Mouse (Mus musculus) intestine, embryonic 16.5 days (tissue): ENCODE data around the gene Hmga1. TPM values are rescaled to one million over a fixed set of nuclear protein-coding genes. Genes with fewer than 3 reads are reported as not detected.
A peak's percentile ranks its signal among the peaks of the same experiment; 100 is the strongest.

Experiments
- ATAC-seq: fragments of 200-750 bp; cut with Nextera tagmentation; 2 replicates; pipeline ENCODE4 v1.8.0; 2017; ENCODE audit warnings: moderate TSS enrichment, moderate library complexity
- H3K27ac ChIP-seq: fragments of 300-500 bp; sonication (generic); 2 replicates; pipeline ENCODE4 v1.5.1; 2014; ENCODE audit warnings: mild to moderate bottlenecking, low read length
- H3K27me3 ChIP-seq: fragments of 300-500 bp; sonication (generic); replicated peaks from 2 replicates; pipeline ENCODE4 v1.6.1; 2014; ENCODE audit warnings: low read length, control low read depth, mixed read lengths; ENCODE audit not compliant: control insufficient read depth, insufficient read depth
- H3K36me3 ChIP-seq: fragments of 300-500 bp; sonication (generic); 2 replicates; pipeline ENCODE4 v1.6.1; 2014; ENCODE audit warnings: low read length, control low read depth; ENCODE audit not compliant: control insufficient read depth, insufficient read depth
- H3K4me1 ChIP-seq: fragments of 300-500 bp; sonication (generic); 2 replicates; pipeline ENCODE4 v1.6.1; 2014; ENCODE audit warnings: low read length, control low read depth, mixed read lengths; ENCODE audit not compliant: control insufficient read depth, insufficient read depth
- H3K4me2 ChIP-seq: fragments of 300-500 bp; sonication (generic); 2 replicates; pipeline ENCODE4 v1.6.1; 2014; ENCODE audit warnings: low read depth, low read length, control low read depth
- H3K4me3 ChIP-seq: fragments of 300-500 bp; sonication (generic); 2 replicates; pipeline ENCODE4 v1.5.1; 2014; ENCODE audit warnings: mild to moderate bottlenecking, low read length
- H3K9ac ChIP-seq: fragments of 300-500 bp; sonication (generic); 2 replicates; pipeline ENCODE4 v1.6.1; 2014; ENCODE audit warnings: low read depth, low read length
- H3K9me3 ChIP-seq: fragments of 300-500 bp; sonication (generic); 2 replicates; pipeline ENCODE4 v1.6.1; 2016; ENCODE audit warnings: low read length, control low read depth; ENCODE audit not compliant: control insufficient read depth
- WGBS: fragments of 180-500 bp; shearing (Covaris S2); extraction: QIAGEN DNeasy Blood & Tissue Kit; methylation state at CpG from one replicate; pipeline ENCODE4 v1.1.7; 2014; 5-methylcytosine and 5-hydroxymethylcytosine counted together
- polyA plus RNA-seq: library from polyadenylated mRNA; unstranded; fragments of >200 nt; fragmentation: Nextera tagmentation; extraction: Ambion mirVana; gene quantifications from 2 replicates; pipeline ENCODE4 v1.2.1, GENCODE M21; 2015

Gene Hmga1
- polyA plus RNA-seq, 1 experiment from 2014 or later = 319 TPM

DNA sequence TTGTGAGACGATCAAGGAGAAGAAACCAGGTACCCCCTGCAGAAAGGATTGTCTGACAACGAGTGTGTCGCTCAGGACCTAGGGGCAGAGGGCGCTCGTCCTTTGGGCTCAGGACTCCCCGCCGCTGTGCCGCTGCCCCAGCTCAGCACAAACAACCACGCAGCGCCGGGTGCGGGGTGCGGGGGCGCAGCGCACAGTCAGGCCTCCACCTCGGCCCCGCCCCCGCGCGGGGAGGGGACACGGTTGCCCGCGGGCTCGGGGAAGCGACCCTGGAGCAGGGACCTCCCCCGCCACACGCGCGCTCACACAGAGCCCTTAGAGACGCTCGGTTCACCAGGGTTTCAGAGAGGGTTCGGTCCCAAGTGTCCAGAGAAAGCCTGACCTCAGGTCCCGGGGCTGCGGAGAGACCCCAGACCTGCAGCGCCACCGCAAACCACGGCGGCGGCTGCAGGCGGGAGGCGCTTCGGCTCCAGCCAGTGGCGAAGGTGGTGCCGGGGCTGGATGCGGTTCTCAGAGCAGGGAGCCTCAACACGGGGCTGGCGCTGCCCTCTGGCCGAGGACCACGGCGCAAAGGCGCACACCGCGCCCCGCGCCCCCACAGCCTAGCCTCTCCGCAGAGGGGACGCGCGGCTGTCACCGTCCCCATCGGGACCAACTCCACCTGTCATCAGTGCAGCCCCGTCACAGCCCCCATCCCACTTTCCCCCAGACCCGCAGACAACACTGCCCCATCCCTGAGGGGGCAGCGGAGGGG lies 44.3 kb upstream of the Hmga1 start:
- Histone ChIP-seq H3K4me2 (peak overlapping the region; percentile 99), H3K36me3 (no peaks in the 10 kb centered on the region), H3K27ac (no peak overlapping the region), H3K27me3 (peaks cover 76% of the 10 kb centered on the region), H3K9me3 (no peaks in the 10 kb centered on the region), H3K9ac (peak overlapping the region; percentile 58), H3K4me3 (peak overlapping the region; percentile 58), H3K4me1 (peaks cover 15% of the 10 kb centered on the region)
- WGBS = 1% methylated on average over 63 of the region's 64 CpGs
- ATAC-seq = peak; percentile 34; the same call in 1 of the 2 replicates

- Histone ChIP-seq H3K4me2 (peak overlapping the region; percentile 99), H3K4me1 (peaks cover 15% of the 10 kb centered on the region), H3K9me3 (no peaks in the 10 kb centered on the region), H3K27me3 (peaks cover 72% of the 10 kb centered on the region), H3K27ac (no peak overlapping the region), H3K4me3 (peak overlapping the region; percentile 58), H3K9ac (peak overlapping the region; percentile 58), H3K36me3 (no peaks in the 10 kb centered on the region)
- ATAC-seq = peak; percentile 27; the same call in 1 of the 2 replicates
- WGBS = under 1% methylated on average over 73 of the region's 78 CpGs
Observed at GRCm38 (mm10) chr17:27512619-27513161, 43.6 kb upstream of the Hmga1 start.

DNA sequence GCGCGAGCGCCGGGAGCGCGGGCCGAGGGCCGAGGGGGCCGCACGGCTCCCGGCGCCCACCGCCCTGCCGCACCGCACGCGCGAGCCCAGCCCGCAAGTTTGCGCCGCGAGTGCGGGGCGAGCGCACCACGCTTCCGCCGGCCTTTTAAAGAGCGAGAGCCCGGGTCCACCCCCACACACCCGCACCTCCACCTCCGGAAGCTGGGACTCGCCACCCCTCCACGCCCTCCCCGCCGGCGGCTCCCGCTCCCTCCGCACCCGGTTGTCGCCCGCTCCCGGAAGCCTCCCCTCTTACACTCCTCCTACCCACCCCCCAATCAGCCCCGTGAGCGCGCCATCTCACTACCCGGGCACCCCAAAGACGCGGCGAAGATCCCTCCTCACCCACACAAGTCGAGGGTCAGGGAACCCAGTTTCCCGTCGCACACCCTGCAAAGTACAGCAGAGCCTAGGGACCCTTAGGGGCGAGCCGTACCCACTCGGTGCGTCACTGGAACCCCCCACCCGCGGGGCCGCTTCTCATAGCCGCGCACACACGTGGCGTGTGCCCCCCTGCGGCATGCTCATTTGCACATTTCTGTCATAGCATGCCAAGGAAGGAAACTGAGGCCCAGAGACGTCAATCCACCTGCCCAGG lies 42.9 kb upstream of the Hmga1 start:
- H3K36me3 ChIP-seq = no peaks in the 10 kb centered on the region
- H3K9ac ChIP-seq = peak overlapping the region; percentile 58
- no peak overlapping the region for H3K27ac ChIP-seq
- peaks cover 15% of the 10 kb centered on the region for H3K4me1 ChIP-seq
- peak overlapping the region; percentile 99 for H3K4me2 ChIP-seq
- H3K27me3 ChIP-seq = peaks cover 67% of the 10 kb centered on the region
- no peaks in the 10 kb centered on the region for H3K9me3 ChIP-seq
- ATAC-seq = 0 out of 2 replicates have a peak, but pooled peaks have one; percentile 15
- peak overlapping the region; percentile 58 for H3K4me3 ChIP-seq
- WGBS = 2% methylated on average over 39 of the region's 66 CpGs

- Histone ChIP-seq H3K4me1 (peaks cover 15% of the 10 kb centered on the region), H3K27me3 (peaks cover 60% of the 10 kb centered on the region), H3K9ac (no peak overlapping the region), H3K4me3 (no peak overlapping the region), H3K27ac (no peak overlapping the region), H3K4me2 (no peak overlapping the region), H3K36me3 (no peaks in the 10 kb centered on the region), H3K9me3 (no peaks in the 10 kb centered on the region)
- 31% methylated on average over 27 of the region's 27 CpGs for WGBS
- no peak for ATAC-seq
Observed at GRCm38 (mm10) chr17:27513916-27514762, 42.2 kb upstream of the Hmga1 start.

- peaks cover 37% of the 10 kb centered on the region for H3K27me3 ChIP-seq
- no peak overlapping the region for H3K9ac ChIP-seq
- ATAC-seq = no peak
- H3K4me2 ChIP-seq = no peak overlapping the region
- 38% methylated on average over 9 of the region's 9 CpGs for WGBS
- H3K9me3 ChIP-seq = no peaks in the 10 kb centered on the region
- H3K27ac ChIP-seq = no peak overlapping the region
- no peaks in the 10 kb centered on the region for H3K36me3 ChIP-seq
- peaks cover 4% of the 10 kb centered on the region; the same call in 1 of the 2 replicates for H3K4me1 ChIP-seq
- no peak overlapping the region for H3K4me3 ChIP-seq
Observed at GRCm38 (mm10) chr17:27518296-27518695, 38.0 kb upstream of the Hmga1 start.

DNA sequence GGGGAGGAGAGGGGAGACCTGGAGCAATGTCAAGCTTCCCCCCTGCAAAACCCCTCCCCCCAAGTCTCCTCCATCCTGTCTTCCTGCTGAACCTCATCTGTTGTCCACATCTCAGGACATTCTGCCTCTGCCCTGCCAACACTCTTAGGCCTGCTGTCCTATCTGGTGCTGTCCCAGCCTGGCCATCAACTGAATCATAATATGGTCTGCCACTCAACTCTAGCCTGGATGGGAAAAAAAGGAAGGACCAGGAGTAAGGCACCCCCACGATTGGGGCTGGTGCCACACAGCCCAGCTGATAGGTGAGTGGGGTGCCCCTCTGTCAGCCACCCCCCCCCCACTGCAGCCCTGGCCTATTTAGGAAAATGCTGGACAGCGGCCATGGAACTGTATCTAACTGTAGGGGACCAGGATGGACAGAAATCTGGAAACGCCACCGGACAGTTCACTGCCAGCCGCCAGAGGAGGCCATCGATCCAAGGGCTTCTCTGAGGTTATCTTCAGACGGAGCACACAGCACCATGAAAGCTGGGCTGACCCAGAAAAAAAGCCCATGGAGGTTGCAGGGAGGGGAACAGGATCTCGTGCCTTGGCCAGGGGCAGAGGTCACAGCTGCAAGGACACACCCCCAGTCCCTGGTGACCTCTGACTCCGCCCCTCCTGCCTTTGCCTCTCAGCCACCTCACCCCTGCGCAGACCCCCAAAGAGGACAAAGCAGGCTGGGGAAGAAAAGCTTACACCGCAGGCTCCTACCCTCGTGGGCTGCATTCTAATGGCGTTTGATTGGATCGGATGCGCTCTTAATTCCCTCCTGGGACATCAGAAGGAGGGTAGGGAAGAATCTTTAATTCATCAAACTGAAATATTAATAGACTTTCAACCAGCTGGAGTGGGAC lies 37.3 kb upstream of the Hmga1 start:
- Histone ChIP-seq H3K9ac (no peak overlapping the region), H3K9me3 (no peaks in the 10 kb centered on the region), H3K36me3 (no peaks in the 10 kb centered on the region), H3K27ac (no peak overlapping the region), H3K4me1 (no peaks in the 10 kb centered on the region), H3K4me2 (no peak overlapping the region), H3K27me3 (peaks cover 30% of the 10 kb centered on the region), H3K4me3 (no peak overlapping the region)
- no peak for ATAC-seq
- 47% methylated on average over 15 of the region's 15 CpGs for WGBS

DNA sequence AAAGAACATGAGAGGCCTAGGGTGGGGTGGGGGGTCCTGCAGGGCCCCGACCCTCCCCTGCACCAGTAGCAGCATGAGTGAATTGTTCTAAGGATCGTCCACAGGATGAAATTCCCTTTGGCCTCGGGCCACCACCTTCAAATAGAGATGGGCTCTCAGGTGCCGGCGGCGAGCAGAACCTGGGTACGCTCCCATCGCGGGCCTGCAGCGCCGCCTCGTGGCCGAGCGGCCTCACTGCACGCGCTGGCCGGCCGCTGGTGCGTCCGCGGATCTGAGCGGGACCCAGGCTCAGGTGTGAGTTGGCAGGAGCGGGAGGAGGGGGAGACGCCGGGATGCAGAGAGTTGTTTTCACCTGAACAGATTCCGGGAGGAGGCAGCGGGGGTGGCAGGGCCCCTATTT lies 35.7 kb upstream of the Hmga1 start:
- Histone ChIP-seq H3K27me3 (peaks cover 17% of the 10 kb centered on the region), H3K9ac (no peak overlapping the region), H3K4me2 (0 out of 2 replicates have a peak overlapping the region, but pooled peaks have one; percentile 19), H3K27ac (no peak overlapping the region), H3K4me3 (no peak overlapping the region; the same call in 1 of the 2 replicates), H3K4me1 (no peaks in the 10 kb centered on the region), H3K36me3 (no peaks in the 10 kb centered on the region), H3K9me3 (no peaks in the 10 kb centered on the region)
- WGBS = under 1% methylated on average over 27 of the region's 27 CpGs
- ATAC-seq = peak; percentile 55; the same call in 1 of the 2 replicates

DNA sequence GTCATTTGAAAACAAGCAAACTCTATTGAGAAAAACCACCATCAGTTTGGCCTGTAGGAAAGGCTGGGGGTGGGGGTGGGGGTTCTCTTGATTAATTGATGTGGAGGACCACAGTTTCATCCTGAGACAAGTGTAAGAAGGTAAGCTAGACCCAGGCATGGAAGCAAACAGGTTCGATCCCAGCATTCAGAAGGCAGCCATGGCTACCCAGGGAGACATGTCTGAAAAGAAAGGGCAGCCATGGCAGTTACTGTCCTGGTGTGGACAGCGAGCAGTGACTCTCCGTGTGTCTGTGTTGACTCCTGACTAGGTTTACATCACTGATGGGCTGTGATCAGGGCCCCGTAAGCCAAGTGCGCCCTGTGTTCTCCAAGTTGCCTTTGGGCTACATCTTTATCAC lies 35.0 kb upstream of the Hmga1 start, which contains the start of gene Grm4:
TSS of gene Grm4 (minus strand) at position 101 of the 400 bp plus-strand sequence.
- no peak for ATAC-seq
- Histone ChIP-seq H3K27ac (no peak within 1 kb of the TSS), H3K9ac (no peak within 1 kb of the TSS), H3K9me3 (no peaks in the 10 kb centered on the region), H3K36me3 (no peaks in the 10 kb centered on the region), H3K4me2 (0 out of 2 replicates have a peak within 1 kb of the TSS, but pooled peaks have one; percentile 19), H3K4me1 (no peaks in the 10 kb centered on the region), H3K4me3 (no peak within 1 kb of the TSS; the same call in 1 of the 2 replicates), H3K27me3 (peaks cover 17% of the 10 kb centered on the region)
- 74% methylated on average over 5 of the region's 5 CpGs for WGBS
